Comparison of ENCODE assay signal across 22 mouse cellular contexts in the genomic region with DNA sequence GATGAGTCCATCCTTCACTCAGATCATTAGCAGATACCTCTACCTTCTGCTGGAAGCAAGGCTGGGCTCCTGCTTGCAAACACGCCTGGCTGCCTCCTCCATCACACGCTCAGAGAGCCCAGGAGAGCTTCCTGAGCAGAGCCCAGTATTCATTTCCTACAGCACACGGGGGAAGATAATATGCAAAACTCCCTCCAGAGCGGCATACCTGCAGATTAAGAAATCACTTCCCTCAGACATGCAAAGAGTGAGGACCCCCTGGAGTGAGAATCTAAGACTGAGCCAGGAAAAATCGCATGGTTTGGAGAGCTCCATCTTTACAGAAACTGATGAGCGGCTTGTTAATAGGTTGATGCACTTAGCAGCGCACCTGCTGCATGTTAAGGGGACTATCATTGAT.
DNase-seq lines count a peak whose midpoint lies in the region; ATAC-seq lines count a peak whose summit lies in the region.
"Had no signal": no experiment of that assay in that cellular context is flagged by ENCODE, and none has a peak within 500 bp of the region (broad histone marks: within the 10 kb centered on the region; RNA-seq: fewer than 3 reads in every experiment).

No protein-coding gene starts in this region.

- no peaks in the 10 kb centered on the region for H3K9me3 ChIP-seq in hindbrain, embryonic 13.5 days
- no peaks in the 10 kb centered on the region for H3K9me3 ChIP-seq in hindbrain, embryonic 12.5 days (replicated peaks)
- H3K9me3 ChIP-seq: G1E; limb, embryonic 10.5 days had no signal

- DNase-seq in ZHBTc4 (ENCODE audit: low read depth, low spot score): peak; percentile 38
- DNase-seq in cerebellum, adult 11 months: peak; percentile 54
- DNase-seq in cerebellum, adult 9-11 months: peak; percentile 80
- DNase-seq in layer of hippocampus, adult 9-11 months: no peak
- DNase-seq in right cerebral cortex, postnatal 4 days: no peak
- DNase-seq in thymus, postnatal 0 days (ENCODE audit: low spot score): no peak
- DNase-seq: adrenal gland, postnatal 10 days; B cell, adult 2 months; gastrocnemius, adult 2 months; kidney, adult 2 months; lung, postnatal 4 days; thymus, postnatal 14 days had no signal

- no peak overlapping the region for H3K4me2 ChIP-seq in hindbrain, embryonic 13.5 days
- H3K4me2 ChIP-seq in hindbrain, embryonic 12.5 days (replicated peaks): no peak overlapping the region
- H3K4me2 ChIP-seq: heart, embryonic 11.5 days had no signal

- H3K4me1 ChIP-seq in hindbrain, embryonic 13.5 days (replicated peaks): peaks cover 53% of the 10 kb centered on the region
- H3K4me1 ChIP-seq in hindbrain, embryonic 12.5 days: peaks cover 19% of the 10 kb centered on the region

- H3K36me3 ChIP-seq in hindbrain, embryonic 13.5 days: no peaks in the 10 kb centered on the region
- no peaks in the 10 kb centered on the region for H3K36me3 ChIP-seq in hindbrain, embryonic 12.5 days
- H3K36me3 ChIP-seq: G1E had no signal

- peak overlapping the region; percentile 32 for H3K27ac ChIP-seq in hindbrain, embryonic 13.5 days
- H3K27ac ChIP-seq in hindbrain, embryonic 12.5 days: no peak overlapping the region
- H3K27ac ChIP-seq: gastrocnemius, adult 2 months; kidney, postnatal 0 days; limb, embryonic 10.5 days; stomach, postnatal 0 days had no signal

- H3K9ac ChIP-seq in hindbrain, embryonic 13.5 days: no peak overlapping the region
- H3K9ac ChIP-seq in hindbrain, embryonic 12.5 days: no peak overlapping the region

- H3K4me3 ChIP-seq in hindbrain, embryonic 13.5 days: no peak overlapping the region
- no peak overlapping the region for H3K4me3 ChIP-seq in hindbrain, embryonic 12.5 days
- H3K4me3 ChIP-seq: gastrocnemius, adult 2 months; limb, embryonic 10.5 days had no signal

- WGBS in hindbrain, embryonic 13.5 days: 58% methylated on average over 7 of the region's 7 CpGs
- 69% methylated on average over 7 of the region's 7 CpGs for WGBS in hindbrain, embryonic 12.5 days

- no peak for ATAC-seq in hindbrain, embryonic 13.5 days (ENCODE audit: low FRiP score)
- no peak for ATAC-seq in hindbrain, embryonic 12.5 days (ENCODE audit: low FRiP score)
- ATAC-seq: activated CD4-positive, CD25-positive, alpha-beta regulatory T cell, adult 4 months; Patski had no signal

- H3K27me3 ChIP-seq in hindbrain, embryonic 13.5 days: no peaks in the 10 kb centered on the region
- no peaks in the 10 kb centered on the region for H3K27me3 ChIP-seq in hindbrain, embryonic 12.5 days
- H3K27me3 ChIP-seq: CH12.LX, Patski had no signal

Comparison
In these comparisons a context has a peak if more than half of its experiments do, and no peak if none do; other contexts are left out.
1. DNase-seq: peak in ZHBTc4 (single experiment), cerebellum, adult 11 months (single experiment) and cerebellum, adult 9-11 months (single experiment); none in layer of hippocampus, adult 9-11 months (single experiment), right cerebral cortex, postnatal 4 days (single experiment) and thymus, postnatal 0 days (single experiment).